Mouse (Mus musculus) embryonic facial prominence, embryonic 11.5 days (tissue): Measurements from ENCODE around the gene Hist1h1t. TPM values are rescaled to one million over a fixed set of nuclear protein-coding genes. Genes with fewer than 3 reads are reported as not detected.
"Not testable (repeated sequence)": the region's sequence is repeated elsewhere in the genome, so short reads cannot be mapped to it uniquely, and the experiment has no call there.

Source experiments
- ATAC-seq: fragments of 200-750 bp; cut with Nextera tagmentation; replicated peaks from 2 replicates; pipeline ENCODE4 v1.8.0; 2017; ENCODE audit warnings: low read depth; ENCODE audit not compliant: insufficient number of reproducible peaks, low FRiP score, low TSS enrichment
- DNase-seq: peaks from one replicate; pipeline ENCODE4 v3.0.0-alpha.2; 2015; ENCODE audit warnings: low spot score
- H3K27ac ChIP-seq: fragments of 300-500 bp; sonication (generic); replicated peaks from 2 replicates; pipeline ENCODE4 v1.5.1; 2014; ENCODE audit warnings: mild to moderate bottlenecking, low read depth, low read length, control low read depth
- H3K27me3 ChIP-seq: fragments of 300-500 bp; sonication (generic); 2 replicates; pipeline ENCODE4 v1.6.1; 2014; ENCODE audit warnings: mild to moderate bottlenecking, low read length, moderate library complexity, mixed read lengths; ENCODE audit not compliant: control insufficient read depth, insufficient read depth
- H3K36me3 ChIP-seq: fragments of 300-500 bp; sonication (generic); replicated peaks from 2 replicates; pipeline ENCODE4 v1.6.1; 2014; ENCODE audit warnings: low read depth, mild to moderate bottlenecking, low read length, moderate library complexity, mixed read lengths; ENCODE audit not compliant: control insufficient read depth, insufficient read depth
- H3K4me1 ChIP-seq: fragments of 300-500 bp; sonication (generic); 2 replicates; pipeline ENCODE4 v1.6.1; 2014; ENCODE audit warnings: low read length, mixed read lengths; ENCODE audit not compliant: control insufficient read depth, insufficient read depth
- H3K4me2 ChIP-seq: fragments of 300-500 bp; sonication (generic); 2 replicates; pipeline ENCODE4 v1.6.1; 2014; ENCODE audit warnings: low read depth, mild to moderate bottlenecking, control low read depth, low read length, moderate library complexity
- H3K4me3 ChIP-seq: fragments of 300-500 bp; sonication (generic); 2 replicates; pipeline ENCODE4 v1.5.1; 2014; ENCODE audit warnings: low read depth, low read length, control low read depth
- H3K9ac ChIP-seq: fragments of 300-500 bp; sonication (generic); replicated peaks from 2 replicates; pipeline ENCODE4 v1.6.1; 2014; ENCODE audit warnings: mild to moderate bottlenecking, control low read depth, low read length
- H3K9me3 ChIP-seq: fragments of 300-500 bp; sonication (generic); replicated peaks from 2 replicates; pipeline ENCODE4 v1.6.1; 2016; ENCODE audit warnings: mild to moderate bottlenecking, low read length, inconsistent platforms, mixed read lengths; ENCODE audit not compliant: control insufficient read depth
- WGBS: fragments of 180-500 bp; shearing (Covaris S2); extraction: QIAGEN DNeasy Blood & Tissue Kit; methylation state at CpG from one replicate; pipeline ENCODE4 v1.1.7; 2014; 5-methylcytosine and 5-hydroxymethylcytosine counted together
- polyA plus RNA-seq: library from polyadenylated mRNA; unstranded; fragments of >200 nt; fragmentation: Nextera tagmentation; extraction: Ambion mirVana; gene quantifications from 2 replicates; pipeline ENCODE4 v1.2.1, GENCODE M21; 2014

Hist1h1t gene
- polyA plus RNA-seq, 1 experiment from 2014 or later, result not detected

GRCm38 (mm10) chr13:23702801-23703200 is 7.2 kb downstream of the Hist1h1t start:
- DNase-seq, H3K4me3 ChIP-seq, H3K4me2 ChIP-seq, ATAC-seq, H3K9ac ChIP-seq, H3K9me3 ChIP-seq, H3K4me1 ChIP-seq, H3K27me3 ChIP-seq, H3K27ac ChIP-seq, H3K36me3 ChIP-seq: not testable (repeated sequence)
- WGBS, result 89% methylated on average over 2 of the region's 2 CpGs

GRCm38 (mm10) chr13:23705751-23706356 is 10.2 kb downstream of the Hist1h1t start:
- no peak for DNase-seq

DNA sequence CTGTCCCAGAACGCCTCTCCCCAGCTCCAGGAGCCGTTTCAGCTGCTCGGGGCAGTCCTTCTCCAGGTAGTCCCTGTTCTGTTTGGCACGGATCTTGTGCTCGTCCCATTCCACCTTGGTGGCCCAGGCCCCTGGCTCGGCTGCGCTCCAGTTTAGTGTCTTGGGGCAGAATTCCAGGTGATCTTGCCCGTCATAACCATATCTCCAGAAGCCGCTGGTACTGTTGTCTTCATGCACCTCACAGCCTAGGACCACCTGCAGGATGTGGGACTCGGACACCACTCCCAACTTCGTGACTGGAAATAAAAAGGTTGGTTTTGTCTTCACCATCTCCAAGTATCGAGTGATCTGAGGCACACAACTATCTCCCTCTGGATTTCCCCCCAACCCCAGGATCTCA is 11.2 kb downstream of the Hist1h1t start:
- Histone ChIP-seq H3K27ac (no peak overlapping the region), H3K4me2 (no peak overlapping the region), H3K36me3 (no peaks in the 10 kb centered on the region), H3K9ac (no peak overlapping the region), H3K9me3 (no peaks in the 10 kb centered on the region), H3K27me3 (no peaks in the 10 kb centered on the region), H3K4me3 (no peak overlapping the region), H3K4me1 (no peaks in the 10 kb centered on the region; the same call in 1 of the 2 replicates)
- ATAC-seq (no peak), DNase-seq (no peak)
- WGBS, result 95% methylated on average over 12 of the region's 12 CpGs

More at GRCm38 (mm10) chr13:23705751-23706356, 10.2 kb downstream of the Hist1h1t start:
- Histone ChIP-seq H3K9ac (no peak overlapping the region), H3K4me2 (no peak overlapping the region), H3K4me1 (no peaks in the 10 kb centered on the region; the same call in 1 of the 2 replicates), H3K27me3 (no peaks in the 10 kb centered on the region), H3K9me3 (no peaks in the 10 kb centered on the region), H3K4me3 (no peak overlapping the region), H3K36me3 (no peaks in the 10 kb centered on the region), H3K27ac (no peak overlapping the region)
- WGBS, result 91% methylated on average over 7 of the region's 7 CpGs
- ATAC-seq, result no peak

- no peak for ATAC-seq
- H3K4me2 ChIP-seq, result no peak overlapping the region
- DNase-seq, result no peak
- H3K27ac ChIP-seq, result no peak overlapping the region
- H3K9ac ChIP-seq, result no peak overlapping the region
- H3K36me3 ChIP-seq, result no peaks in the 10 kb centered on the region
- H3K9me3 ChIP-seq, result no peaks in the 10 kb centered on the region
- no peaks in the 10 kb centered on the region; the same call in 1 of the 2 replicates for H3K4me1 ChIP-seq
- H3K4me3 ChIP-seq, result no peak overlapping the region
- H3K27me3 ChIP-seq, result no peaks in the 10 kb centered on the region
- WGBS, result 86% methylated on average over 4 of the region's 4 CpGs
Measured at GRCm38 (mm10) chr13:23708041-23708440, 12.4 kb downstream of the Hist1h1t start.

DNA sequence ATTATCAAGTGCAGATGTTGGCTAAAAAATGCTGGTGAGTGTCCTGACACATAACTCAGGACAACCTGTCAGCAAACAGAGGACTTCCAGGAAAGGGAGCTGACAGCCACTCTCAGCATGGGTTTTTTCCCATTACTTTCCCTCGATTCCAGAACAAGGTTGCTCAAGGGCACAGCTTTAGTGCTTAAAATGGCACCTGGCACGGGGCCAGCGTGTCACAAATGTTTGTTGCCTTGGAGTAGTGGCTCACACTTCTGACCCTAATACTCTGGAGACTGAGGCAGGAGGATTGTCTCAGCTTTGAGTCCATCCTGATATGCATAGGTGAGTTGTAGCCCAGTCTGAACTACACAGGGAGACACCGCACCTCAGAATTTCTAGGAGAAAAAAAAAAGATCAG is 13.0 kb downstream of the Hist1h1t start:
- DNase-seq (no peak), ATAC-seq (no peak)
- H3K27me3 ChIP-seq, result no peaks in the 10 kb centered on the region
- no peak overlapping the region for H3K4me2 ChIP-seq
- H3K27ac ChIP-seq, result no peak overlapping the region
- H3K9me3 ChIP-seq, result no peaks in the 10 kb centered on the region
- no peaks in the 10 kb centered on the region for H3K36me3 ChIP-seq
- H3K4me3 ChIP-seq, result no peak overlapping the region
- WGBS, result 77% methylated on average over 4 of the region's 4 CpGs
- no peak overlapping the region for H3K9ac ChIP-seq
- H3K4me1 ChIP-seq, result no peaks in the 10 kb centered on the region; the same call in 1 of the 2 replicates

- Histone ChIP-seq H3K4me2 (peak overlapping the region; percentile 58), H3K4me3 (peak overlapping the region; percentile 28), H3K27me3 (no peaks in the 10 kb centered on the region), H3K9me3 (no peaks in the 10 kb centered on the region), H3K9ac (peak overlapping the region; percentile 57), H3K36me3 (no peaks in the 10 kb centered on the region), H3K27ac (peak overlapping the region; percentile 8; the same call in 1 of the 2 replicates), H3K4me1 (no peaks in the 10 kb centered on the region; the same call in 1 of the 2 replicates)
- DNase-seq, result no peak
- 0 out of 2 replicates have a peak, but pooled peaks have one; percentile 18 for ATAC-seq
- 11% methylated on average over 11 of the region's 15 CpGs for WGBS
Measured at GRCm38 (mm10) chr13:23709714-23710373, 14.2 kb downstream of the Hist1h1t start.

DNA sequence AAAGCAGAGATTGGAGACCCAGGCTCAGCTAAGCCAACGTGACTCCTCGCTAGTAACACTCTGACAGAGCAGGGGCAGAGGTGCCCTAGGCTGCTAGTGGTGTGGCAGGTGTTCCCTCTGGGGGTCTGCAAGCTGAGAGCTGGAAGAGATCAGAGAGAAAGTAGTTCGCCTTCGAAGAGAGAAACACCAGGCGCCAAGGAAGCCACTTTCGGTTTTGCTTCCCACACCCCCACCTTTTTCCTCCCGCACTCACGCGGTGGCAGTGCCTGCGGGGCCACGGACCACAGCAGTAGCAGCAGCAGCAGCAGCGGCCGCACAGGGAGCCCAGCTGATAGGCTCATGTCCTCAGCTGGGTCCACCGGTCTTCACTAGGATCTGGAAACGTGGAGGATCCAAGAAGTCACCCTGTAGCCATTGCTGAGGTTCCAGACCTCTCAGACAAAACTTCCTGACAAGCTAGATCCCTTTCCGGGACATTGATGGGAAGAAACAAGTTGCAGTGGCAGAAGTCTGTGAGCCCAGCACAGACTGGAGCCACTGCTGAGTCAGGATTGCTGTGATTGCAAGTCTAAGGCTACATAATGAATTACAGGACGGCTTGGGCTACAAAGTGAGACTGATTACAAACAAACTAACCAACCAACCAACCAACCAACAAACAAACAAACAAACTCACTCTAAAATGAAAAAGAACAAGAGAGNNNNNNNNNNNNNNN is 14.9 kb downstream of the Hist1h1t start, which contains the start of gene Hfe:
TSS of gene Hfe (minus strand) at position 481 of the 716 bp plus-strand sequence.
- peak within 1 kb of the TSS; percentile 57 for H3K9ac ChIP-seq
- H3K4me3 ChIP-seq, result peak within 1 kb of the TSS; percentile 28
- H3K4me1 ChIP-seq, result no peaks in the 10 kb centered on the region; the same call in 1 of the 2 replicates
- ATAC-seq (no peak), DNase-seq (peak; percentile 62)
- WGBS, result 4% methylated on average over 17 of the region's 17 CpGs
- H3K27me3 ChIP-seq, result no peaks in the 10 kb centered on the region
- peak within 1 kb of the TSS; percentile 8; the same call in 1 of the 2 replicates for H3K27ac ChIP-seq
- no peaks in the 10 kb centered on the region for H3K9me3 ChIP-seq
- no peaks in the 10 kb centered on the region for H3K36me3 ChIP-seq
- peak within 1 kb of the TSS; percentile 58 for H3K4me2 ChIP-seq
